In the genomic region with DNA sequence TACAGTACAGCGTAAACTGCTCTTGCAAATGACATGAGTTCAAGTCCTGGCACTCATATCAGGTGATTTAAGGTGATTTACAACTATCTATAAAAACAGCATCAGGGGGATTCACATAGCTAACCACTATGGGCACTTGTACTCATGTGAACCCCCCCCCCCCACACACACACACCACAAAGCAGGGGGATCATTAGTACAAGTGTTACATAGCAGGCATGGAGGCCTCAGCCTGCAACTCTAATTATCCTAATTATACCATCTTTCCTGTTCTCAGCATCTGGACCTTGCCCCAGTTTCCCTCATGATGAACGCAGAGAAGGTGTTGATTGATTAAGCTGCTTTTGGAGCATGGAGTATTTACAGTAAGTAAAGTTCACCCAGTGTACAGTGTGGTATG, we compare ENCODE assay signal across 26 mouse cellular contexts.
DNase-seq lines count a peak whose midpoint lies in the region; ATAC-seq and TF ChIP-seq lines count a peak whose summit lies in the region.
"Had no signal": no experiment of that assay in that cellular context is flagged by ENCODE, and none has a peak within 500 bp of the region (broad histone marks: within the 10 kb centered on the region; RNA-seq: fewer than 3 reads in every experiment).

No protein-coding gene starts in this region.

- 0 out of 2 replicates have a peak, but pooled peaks have one; percentile 36 for ATAC-seq in forebrain, embryonic 11.5 days (replicated peaks; ENCODE audit: low FRiP score)
- no peak; the same call in 1 of the 2 replicates for ATAC-seq in forebrain, embryonic 16.5 days
- ATAC-seq in forebrain, embryonic 13.5 days, result peak; percentile 58; the same call in 1 of the 2 replicates
- ATAC-seq: activated CD4-positive, CD25-positive, alpha-beta regulatory T cell, adult 4 months; CD4-positive, CD25-positive, alpha-beta regulatory T cell, adult 4 months; Patski had no signal

- no peak overlapping the region for H3K4me3 ChIP-seq in forebrain, embryonic 11.5 days (ENCODE audit: low read depth, low read length)
- no peak overlapping the region for H3K4me3 ChIP-seq in forebrain, embryonic 16.5 days (replicated peaks; ENCODE audit: low read length)
- no peak overlapping the region for H3K4me3 ChIP-seq in forebrain, embryonic 13.5 days
- H3K4me3 ChIP-seq in forebrain, embryonic 10.5 days, result no peak overlapping the region
- H3K4me3 ChIP-seq: embryonic facial prominence, embryonic 13.5 days; embryonic facial prominence, embryonic 15.5 days; erythroblast, embryonic 14.5 days had no signal

- WGBS in forebrain, embryonic 11.5 days, result 90% methylated on average over 2 of the region's 2 CpGs
- 66% methylated on average over 2 of the region's 2 CpGs for WGBS in forebrain, embryonic 16.5 days
- 72% methylated on average over 2 of the region's 2 CpGs for WGBS in forebrain, embryonic 13.5 days
- WGBS in forebrain, embryonic 10.5 days, result 98% methylated on average over 2 of the region's 2 CpGs

- H3K27ac ChIP-seq in forebrain, embryonic 11.5 days (ENCODE audit: low read depth, low read length), result no peak overlapping the region
- no peak overlapping the region for H3K27ac ChIP-seq in forebrain, embryonic 16.5 days (ENCODE audit: low read length)
- H3K27ac ChIP-seq in forebrain, embryonic 13.5 days, result no peak overlapping the region
- H3K27ac ChIP-seq in forebrain, embryonic 10.5 days, result no peak overlapping the region
- H3K27ac ChIP-seq: embryonic facial prominence, embryonic 13.5 days; embryonic facial prominence, embryonic 15.5 days had no signal

- no peak overlapping the region for H3K4me2 ChIP-seq in forebrain, embryonic 11.5 days (ENCODE audit: low read depth, low read length, severe bottlenecking)
- no peak overlapping the region for H3K4me2 ChIP-seq in forebrain, embryonic 16.5 days (ENCODE audit: low read length)
- H3K4me2 ChIP-seq in forebrain, embryonic 13.5 days, result no peak overlapping the region
- H3K4me2 ChIP-seq: embryonic facial prominence, embryonic 13.5 days; embryonic facial prominence, embryonic 15.5 days had no signal

- no peak for TF ChIP-seq POLR2A in brain, embryonic 14.5 days (IDR thresholded peaks at IDR 0.05; ENCODE audit: borderline replicate concordance, extremely low read depth, insufficient read depth, insufficient read length, poor library complexity, severe bottlenecking)

- no peaks in the 10 kb centered on the region for H3K27me3 ChIP-seq in forebrain, embryonic 11.5 days (ENCODE audit: control insufficient read depth, insufficient read depth, low read length)
- no peaks in the 10 kb centered on the region for H3K27me3 ChIP-seq in forebrain, embryonic 16.5 days (replicated peaks; ENCODE audit: control insufficient read depth, insufficient read depth, low read length)
- H3K27me3 ChIP-seq in forebrain, embryonic 13.5 days, result no peaks in the 10 kb centered on the region
- H3K27me3 ChIP-seq in forebrain, embryonic 10.5 days (ENCODE audit: poor library complexity, severe bottlenecking), result no peaks in the 10 kb centered on the region
- H3K27me3 ChIP-seq: CH12.LX; embryonic facial prominence, embryonic 13.5 days; embryonic facial prominence, embryonic 15.5 days; Patski had no signal

- no peak for TF ChIP-seq CTCF in brain, embryonic 14.5 days (IDR thresholded peaks at IDR 0.05; ENCODE audit: borderline replicate concordance, extremely low read depth, insufficient read depth, insufficient read length)

- H3K9ac ChIP-seq in forebrain, embryonic 11.5 days (ENCODE audit: low read length), result no peak overlapping the region
- no peak overlapping the region for H3K9ac ChIP-seq in forebrain, embryonic 16.5 days (replicated peaks; ENCODE audit: low read depth, low read length)
- no peak overlapping the region for H3K9ac ChIP-seq in forebrain, embryonic 13.5 days
- H3K9ac ChIP-seq: embryonic facial prominence, embryonic 13.5 days; embryonic facial prominence, embryonic 15.5 days had no signal

- no peaks in the 10 kb centered on the region for H3K9me3 ChIP-seq in forebrain, embryonic 11.5 days (ENCODE audit: control insufficient read depth, low read length)
- no peaks in the 10 kb centered on the region for H3K9me3 ChIP-seq in forebrain, embryonic 16.5 days (ENCODE audit: control insufficient read depth, low read length)
- H3K9me3 ChIP-seq in forebrain, embryonic 13.5 days (replicated peaks), result no peaks in the 10 kb centered on the region
- H3K9me3 ChIP-seq in forebrain, embryonic 10.5 days, result no peaks in the 10 kb centered on the region
- H3K9me3 ChIP-seq: embryonic facial prominence, embryonic 13.5 days; embryonic facial prominence, embryonic 15.5 days; G1E had no signal

- no peak for DNase-seq in forebrain, embryonic 11.5 days (ENCODE audit: low spot score)
- no peak for DNase-seq in forebrain, embryonic 10.5 days (ENCODE audit: extremely low spot score, low spot score)
- DNase-seq in brain, embryonic 14.5 days (ENCODE audit: low read depth), result peak; percentile 45
- DNase-seq in retina, postnatal 1 day, result peak; percentile 5
- no peak for DNase-seq in layer of hippocampus, adult 9-10 months (ENCODE audit: low spot score)
- DNase-seq: adrenal gland, adult 8-10 months; adrenal gland, postnatal 14 days; adrenal gland, postnatal 36 days; B cell, adult 2 months; cerebellum, adult 11 months; cerebellum, adult 18-20 months; cerebellum, adult 8-10 months; cerebellum, adult 9-11 months; cerebellum, postnatal 14 days; cerebellum, postnatal 36 days; embryo, embryonic 11 days had no signal

- H3K4me1 ChIP-seq in forebrain, embryonic 11.5 days (replicated peaks; ENCODE audit: control insufficient read depth, insufficient read depth, low read length), result no peaks in the 10 kb centered on the region
- H3K4me1 ChIP-seq in forebrain, embryonic 16.5 days (replicated peaks; ENCODE audit: control insufficient read depth, insufficient read depth, low read length), result no peaks in the 10 kb centered on the region
- H3K4me1 ChIP-seq in forebrain, embryonic 13.5 days, result no peaks in the 10 kb centered on the region
- H3K4me1 ChIP-seq in forebrain, embryonic 10.5 days, result no peaks in the 10 kb centered on the region
- H3K4me1 ChIP-seq: embryonic facial prominence, embryonic 13.5 days; embryonic facial prominence, embryonic 15.5 days had no signal

- H3K36me3 ChIP-seq in forebrain, embryonic 11.5 days (ENCODE audit: control insufficient read depth, insufficient read depth, low read length), result no peaks in the 10 kb centered on the region
- no peaks in the 10 kb centered on the region for H3K36me3 ChIP-seq in forebrain, embryonic 16.5 days (ENCODE audit: control insufficient read depth, insufficient read depth)
- H3K36me3 ChIP-seq in forebrain, embryonic 13.5 days (ENCODE audit: poor library complexity, severe bottlenecking), result no peaks in the 10 kb centered on the region
- no peaks in the 10 kb centered on the region for H3K36me3 ChIP-seq in forebrain, embryonic 10.5 days (replicated peaks)
- H3K36me3 ChIP-seq: embryonic facial prominence, embryonic 13.5 days; embryonic facial prominence, embryonic 15.5 days; G1E had no signal

Comparison
In these comparisons a context has a peak if more than half of its experiments do, and no peak if none do; other contexts are left out.
1. DNase-seq: peak in brain, embryonic 14.5 days (single experiment) and retina, postnatal 1 day (single experiment); none in forebrain, embryonic 11.5 days (single experiment), forebrain, embryonic 10.5 days (single experiment) and layer of hippocampus, adult 9-10 months (single experiment).